Mouse (Mus musculus): ENCODE results near the gene Cdk19.

DNA sequence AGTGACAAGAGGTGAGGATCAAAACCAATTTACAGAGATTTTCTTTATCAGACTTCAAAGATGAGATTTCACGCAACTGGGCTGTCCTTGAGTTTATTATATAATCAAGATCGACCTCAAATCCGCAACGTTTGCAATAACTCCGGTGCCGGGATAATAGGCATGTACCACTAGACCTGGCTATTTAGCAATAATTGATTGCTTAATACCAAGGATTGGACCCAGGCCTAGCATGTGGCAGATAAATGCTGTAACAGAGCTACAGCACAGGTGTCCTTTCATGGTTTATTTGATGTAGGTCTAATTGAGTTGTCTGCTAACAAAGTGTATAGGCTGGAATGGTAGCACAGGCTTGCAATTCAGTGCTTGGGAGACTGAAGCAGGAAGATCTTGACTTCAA lies 172.8 kb downstream of the Cdk19 start:
- no peak for TF ChIP-seq POLR2A (IDR thresholded peaks at IDR 0.05; ENCODE audit: low read depth, low read length)
- TF ChIP-seq CTCF (IDR thresholded peaks at IDR 0.05; ENCODE audit: extremely low read depth, insufficient read length, insufficient replicate concordance, low read depth, low read length), result no peak
